Mouse (Mus musculus): ENCODE data around the gene Ror1.

GRCm38 (mm10) chr4:100104241-100104640, 8.7 kb downstream of the Ror1 start:
- TF ChIP-seq MYOD1 (IDR thresholded peaks at IDR 0.05; ENCODE audit: control insufficient read depth in 1 of 3, insufficient read length in 2 of 3, low read depth in 2 of 3) (no peak), E2F4 (IDR thresholded peaks at IDR 0.05; ENCODE audit: insufficient read depth) (no peak), TCF12 (IDR thresholded peaks at IDR 0.05; ENCODE audit: insufficient read depth, poor library complexity, severe bottlenecking) (no peak), POLR2A (IDR thresholded peaks at IDR 0.05; ENCODE audit: insufficient read length, low read depth) (no peak), USF1 (IDR thresholded peaks at IDR 0.05; ENCODE audit: low read depth) (no peak), MAX (IDR thresholded peaks at IDR 0.05; ENCODE audit: low read depth) (no peak), CEBPB (IDR thresholded peaks at IDR 0.05; ENCODE audit: insufficient read depth, poor library complexity, severe bottlenecking) (no peak), POLR2AphosphoS2 (IDR thresholded peaks at IDR 0.05; ENCODE audit: insufficient read length, low read depth) (no peak), MYOG (IDR thresholded peaks at IDR 0.05; ENCODE audit: control insufficient read depth in 1 of 3, insufficient read depth in 1 of 3, insufficient read length in 2 of 3, low read depth in 2 of 3) (no peak), REST (IDR thresholded peaks at IDR 0.05; ENCODE audit: insufficient read depth, insufficient read length) (no peak), TCF3 (IDR thresholded peaks at IDR 0.05; ENCODE audit: insufficient read length, low read depth) (no peak), SRF (IDR thresholded peaks at IDR 0.05; ENCODE audit: control insufficient read depth, insufficient read length, low read depth) (no peak)
